Mouse (Mus musculus) layer of hippocampus, postnatal 10 days (tissue): Measurements from ENCODE around the gene Eif2ak3. TPM values are rescaled to one million over a fixed set of nuclear protein-coding genes. Genes with fewer than 3 reads are reported as not detected.
A peak's percentile ranks its signal among the peaks of the same experiment; 100 is the strongest.
"Not testable (repeated sequence)": the region's sequence is repeated elsewhere in the genome, so short reads cannot be mapped to it uniquely, and the experiment has no call there.

ENCODE experiments used
- DNase-seq, 2 experiments: peaks; one replicate each; pipeline ENCODE4 v3.0.0; 2021; ENCODE audit warnings: low spot score in 2 of 2
- long read RNA-seq: library from polyadenylated mRNA; stranded (forward); transcript quantifications from one replicate; pipeline ENCODE4 v2.0.0, GENCODE M21; 2023
- total RNA-seq, 2 experiments: library from RNA; stranded (reverse); gene quantifications; 2 replicates each; pipeline ENCODE4 v1.2.3; 2021

The Eif2ak3 gene
- 10 to 100 TPM; 18.3 to 21.6 TPM for total RNA-seq
- long read RNA-seq, full-length matches to known transcripts = 4 of 9 reads
- long read RNA-seq, partial matches to known transcripts = 1 of 9 reads
- long read RNA-seq, other reads (novel, unspliced or antisense) = 4 of 9 reads

GRCm38 (mm10) chr6:70844002-70844804 lies at the start of gene Eif2ak3:
Gene Eif2ak3, plus strand, starts transcription at chr6:70844515.
- peak; percentile 97 to 98 for DNase-seq

GRCm38 (mm10) chr6:70796940-70797339 lies 47.4 kb upstream of the Eif2ak3 start:
- no peak for DNase-seq

- peak; percentile 53 to 69 for DNase-seq
Measured at GRCm38 (mm10) chr6:70797581-70798251, 46.6 kb upstream of the Eif2ak3 start.

- peak; percentile 28 to 41 for DNase-seq
Measured at GRCm38 (mm10) chr6:70804632-70805031, 39.7 kb upstream of the Eif2ak3 start.

- DNase-seq = peak; percentile 53 to 63
Measured at GRCm38 (mm10) chr6:70805267-70805666, 39.0 kb upstream of the Eif2ak3 start.

GRCm38 (mm10) chr6:70805820-70806513 lies 38.3 kb upstream of the Eif2ak3 start:
- DNase-seq = peak; percentile 80 to 83

- no peak for DNase-seq
Measured at GRCm38 (mm10) chr6:70806514-70806912, 37.8 kb upstream of the Eif2ak3 start.

- DNase-seq = no peak
Measured at GRCm38 (mm10) chr6:70810524-70810923, 33.8 kb upstream of the Eif2ak3 start.

GRCm38 (mm10) chr6:70811557-70812525 lies 32.5 kb upstream of the Eif2ak3 start:
- peak; percentile 86 to 88 for DNase-seq

GRCm38 (mm10) chr6:70812526-70812895 lies 31.8 kb upstream of the Eif2ak3 start:
- no peak for DNase-seq

GRCm38 (mm10) chr6:70813921-70814628 lies 30.2 kb upstream of the Eif2ak3 start:
- no peak for DNase-seq

GRCm38 (mm10) chr6:70814629-70814950 lies 29.7 kb upstream of the Eif2ak3 start:
- DNase-seq = no peak

- no peak for DNase-seq
Measured at GRCm38 (mm10) chr6:70815471-70815870, 28.8 kb upstream of the Eif2ak3 start.

- no peak for DNase-seq
Measured at GRCm38 (mm10) chr6:70821566-70821965, 22.7 kb upstream of the Eif2ak3 start.

- DNase-seq = no peak
Measured at GRCm38 (mm10) chr6:70822386-70822910, 21.9 kb upstream of the Eif2ak3 start.

GRCm38 (mm10) chr6:70823277-70823676 lies 21.0 kb upstream of the Eif2ak3 start:
- DNase-seq = not testable (repeated sequence)

- DNase-seq = peak; percentile 40 to 58
Measured at GRCm38 (mm10) chr6:70824085-70824986, 20.0 kb upstream of the Eif2ak3 start.

GRCm38 (mm10) chr6:70824987-70825337 lies 19.4 kb upstream of the Eif2ak3 start:
- DNase-seq = no peak

- no peak for DNase-seq
Measured at GRCm38 (mm10) chr6:70829451-70829850, 14.9 kb upstream of the Eif2ak3 start.
